Mouse (Mus musculus): Measurements from ENCODE around the gene Grpel1. TPM values are rescaled to one million over a fixed set of nuclear protein-coding genes. Genes with fewer than 3 reads are reported as not detected.

Grpel1 gene
- polyA plus RNA-seq, 1 experiment, result 21.3 TPM

GRCm38 (mm10) chr5:36460712-36461111 lies 4.1 kb upstream of the Grpel1 start:
- DNase-seq (ENCODE audit: extremely low spot score in 1 of 2, low spot score in 1 of 2), result no peak

DNA sequence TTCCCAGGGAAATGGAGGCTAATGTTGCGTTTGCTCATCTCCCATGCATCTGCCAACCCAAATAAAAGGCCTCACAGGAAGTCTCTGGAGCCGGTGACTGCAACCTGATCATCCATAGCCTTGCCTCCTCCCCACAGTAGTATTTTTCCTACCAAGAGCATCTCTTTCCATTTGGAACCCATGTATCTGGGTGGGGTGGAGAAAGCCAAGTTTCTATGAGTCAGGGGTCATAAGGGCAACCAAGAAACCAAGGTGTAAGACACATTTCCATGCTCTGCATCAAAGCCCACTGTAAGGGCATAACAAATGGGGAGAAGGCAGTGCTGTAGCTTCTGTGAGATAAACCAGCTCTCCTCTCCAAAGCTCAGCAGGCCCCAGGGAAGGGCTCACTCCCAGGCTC lies 3.6 kb upstream of the Grpel1 start:
- DNase-seq (ENCODE audit: extremely low spot score in 1 of 2, low spot score in 1 of 2), result no peak

GRCm38 (mm10) chr5:36462810-36463209 lies 2.0 kb upstream of the Grpel1 start:
- DNase-seq (ENCODE audit: extremely low spot score in 1 of 2, low spot score in 1 of 2), result peak; percentile 51 to 89

- no peak for DNase-seq (ENCODE audit: extremely low spot score in 1 of 2, low spot score in 1 of 2)
These were observed 1.4 kb upstream of the Grpel1 start for GRCm38 (mm10) chr5:36463391-36463790.

- DNase-seq (ENCODE audit: extremely low spot score in 1 of 2, low spot score in 1 of 2), result no peak
These were observed 1.1 kb downstream of the Grpel1 start for GRCm38 (mm10) chr5:36465889-36466288.

GRCm38 (mm10) chr5:36471206-36471605 lies 6.4 kb downstream of the Grpel1 start:
- no peak for DNase-seq (ENCODE audit: extremely low spot score in 1 of 2, low spot score in 1 of 2)

- no peak for DNase-seq (ENCODE audit: extremely low spot score in 1 of 2, low spot score in 1 of 2)
These were observed 8.3 kb downstream of the Grpel1 start for GRCm38 (mm10) chr5:36472876-36473655.

DNA sequence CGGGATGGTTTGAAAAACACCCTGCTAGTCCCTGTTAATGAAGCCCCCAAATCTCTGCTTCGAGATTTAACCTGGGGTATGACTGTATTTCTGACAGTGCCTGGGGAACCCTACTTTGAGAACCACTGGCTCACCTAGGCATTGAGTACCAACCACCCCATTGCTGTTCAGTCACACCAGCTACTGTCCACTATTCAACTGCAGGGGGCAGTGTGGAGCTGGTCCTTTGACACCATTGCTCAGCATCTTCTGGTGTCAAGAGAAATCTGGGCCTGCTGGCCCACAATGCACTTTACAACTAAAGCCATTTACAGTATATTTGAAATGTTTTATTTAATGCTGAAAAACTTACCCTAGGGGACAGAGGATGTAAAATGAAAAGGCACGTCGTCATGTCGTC lies 9.5 kb downstream of the Grpel1 start:
- peak in 1 of 2 experiments; percentile 85 for DNase-seq (ENCODE audit: extremely low spot score in 1 of 2, low spot score in 1 of 2)

GRCm38 (mm10) chr5:36477486-36477885 lies 12.7 kb downstream of the Grpel1 start:
- no peak for DNase-seq (ENCODE audit: extremely low spot score in 1 of 2, low spot score in 1 of 2)

DNA sequence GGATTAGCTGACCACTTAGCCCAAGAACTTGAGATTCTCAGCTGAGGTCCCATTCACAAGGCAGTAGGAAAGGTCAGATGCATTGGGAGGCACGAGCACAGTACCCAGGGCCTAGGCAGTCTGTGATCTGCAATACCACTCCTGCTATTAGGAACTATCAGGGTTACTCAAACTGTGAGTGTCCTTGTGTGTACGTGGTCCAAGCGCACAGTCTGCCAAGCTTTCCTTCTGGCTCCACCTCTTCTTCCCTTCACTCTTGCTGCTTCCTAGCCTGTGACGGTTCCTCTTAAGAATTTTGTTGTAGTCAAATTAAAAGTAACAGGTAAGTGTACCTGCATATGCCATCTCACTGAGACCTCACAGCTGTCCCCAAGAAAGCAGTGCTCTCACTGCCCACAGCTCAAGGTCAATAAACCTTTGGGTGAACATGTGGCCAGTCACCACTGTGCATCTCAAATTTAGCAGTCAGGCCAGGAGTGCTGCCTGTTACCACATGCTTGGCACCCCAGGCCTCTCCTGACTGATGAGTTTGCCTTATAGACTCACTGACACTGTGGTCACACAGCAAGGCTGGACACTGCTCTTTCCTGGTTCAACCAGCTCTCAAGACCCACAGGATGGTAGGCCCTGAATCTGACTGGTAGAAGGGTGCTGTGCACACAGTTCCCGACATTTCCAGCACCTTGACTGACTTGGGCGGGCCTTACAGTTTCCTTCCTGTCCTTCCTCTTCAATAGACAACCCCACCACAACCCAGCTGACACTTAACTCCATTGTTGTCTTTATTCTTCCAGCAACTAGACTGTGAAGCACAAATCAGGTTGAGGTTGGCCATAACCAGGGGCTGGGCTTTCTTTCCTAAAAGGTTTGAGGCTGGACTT lies 14.0 kb downstream of the Grpel1 start:
- no peak for DNase-seq (ENCODE audit: extremely low spot score in 1 of 2, low spot score in 1 of 2)

GRCm38 (mm10) chr5:36479735-36480134 lies 14.9 kb downstream of the Grpel1 start:
- no peak for DNase-seq (ENCODE audit: extremely low spot score in 1 of 2, low spot score in 1 of 2)

DNA sequence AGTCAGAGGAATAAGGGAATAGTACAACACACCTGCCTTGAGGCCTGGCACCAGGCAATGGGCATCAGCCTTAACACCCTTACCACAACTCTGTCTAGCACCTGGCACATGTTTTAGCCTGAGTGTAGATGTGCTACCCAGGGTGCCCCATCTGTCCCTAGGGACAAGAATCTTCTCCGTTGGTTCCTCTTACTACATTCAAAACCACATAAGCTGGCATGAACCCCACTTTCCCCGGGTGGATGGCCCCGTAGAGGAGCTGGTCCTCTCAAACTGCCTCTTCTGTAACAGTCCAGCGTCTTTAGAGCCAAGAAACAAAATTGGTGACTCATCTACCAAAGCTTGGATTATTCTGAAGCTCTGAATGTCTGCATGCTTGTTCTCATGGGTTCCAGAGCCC lies 15.6 kb downstream of the Grpel1 start:
- no peak for DNase-seq (ENCODE audit: extremely low spot score in 1 of 2, low spot score in 1 of 2)

- DNase-seq (ENCODE audit: extremely low spot score in 1 of 2, low spot score in 1 of 2), result no peak
These were observed 16.3 kb downstream of the Grpel1 start for GRCm38 (mm10) chr5:36481114-36481513.

GRCm38 (mm10) chr5:36483203-36484101 lies 18.7 kb downstream of the Grpel1 start:
- DNase-seq (ENCODE audit: extremely low spot score in 1 of 2, low spot score in 1 of 2), result no peak

DNA sequence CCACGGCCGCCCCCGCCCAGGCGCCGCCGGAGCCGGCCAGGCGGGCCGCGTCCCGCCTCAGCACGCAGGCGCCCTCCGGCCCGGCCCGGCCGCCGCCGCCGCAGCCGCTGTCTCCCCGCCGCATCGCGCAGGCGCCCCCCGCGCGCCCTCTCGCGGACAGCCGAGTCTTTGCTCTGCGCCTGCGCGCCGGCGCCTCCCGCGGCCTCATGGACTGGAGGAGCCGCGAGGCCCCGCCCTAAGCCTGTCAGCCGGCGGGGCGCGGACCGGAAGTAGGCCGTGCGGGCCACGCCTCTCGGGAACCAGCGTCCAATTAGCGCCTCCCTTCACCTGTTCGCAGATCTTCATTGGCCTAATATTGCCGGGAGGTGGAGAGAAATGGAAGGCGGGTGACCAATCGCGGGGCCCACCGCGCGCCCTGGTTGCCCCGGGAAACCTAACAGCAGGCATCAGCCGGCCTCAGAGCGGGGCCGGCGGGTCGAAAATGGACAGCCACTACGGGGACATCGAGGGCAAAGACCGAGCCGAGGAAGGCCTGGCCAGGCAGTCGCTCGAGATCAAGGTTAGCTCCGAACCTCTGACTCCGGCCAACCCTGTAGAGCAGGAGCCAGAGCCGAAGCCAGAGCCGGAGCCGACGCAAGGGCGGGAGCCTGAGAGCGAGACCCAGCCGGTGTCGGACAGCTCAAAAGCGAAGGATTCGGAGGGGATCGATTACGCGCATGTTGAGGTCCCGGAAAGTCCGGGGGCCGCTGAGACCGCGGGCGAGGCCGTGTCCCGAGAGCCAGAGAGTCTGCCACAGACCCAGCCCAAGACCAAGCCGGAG lies 19.6 kb downstream of the Grpel1 start, which contains the start of the genes Tada2b and Ccdc96:
Gene Tada2b, minus strand, starts transcription at position 115 of the 820 bp plus-strand sequence.
Gene Ccdc96, plus strand, starts transcription at position 418 of the 820 bp plus-strand sequence.
- peak; percentile 97 to 98 for DNase-seq (ENCODE audit: extremely low spot score in 1 of 2, low spot score in 1 of 2)

DNA sequence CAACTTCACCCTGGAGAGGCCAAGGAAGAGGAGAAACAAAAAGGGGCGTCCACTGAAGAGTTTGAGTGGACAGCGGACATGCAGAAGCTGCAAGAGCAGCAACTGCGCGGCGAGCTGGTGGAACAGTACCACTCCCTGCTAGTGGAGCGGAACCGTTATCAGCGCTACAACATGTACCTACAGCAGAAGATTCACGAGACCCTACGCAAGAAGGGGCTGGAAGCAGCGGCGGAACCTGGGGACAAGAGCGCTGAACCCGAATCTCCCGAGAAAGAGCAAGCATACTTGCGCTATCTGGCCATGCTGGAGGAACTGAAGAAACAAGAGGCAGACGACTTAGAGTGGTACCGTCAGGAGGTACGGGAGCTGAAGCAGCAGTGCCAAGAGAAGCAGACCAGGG lies 20.5 kb downstream of the Grpel1 start:
- no peak for DNase-seq (ENCODE audit: extremely low spot score in 1 of 2, low spot score in 1 of 2)

DNA sequence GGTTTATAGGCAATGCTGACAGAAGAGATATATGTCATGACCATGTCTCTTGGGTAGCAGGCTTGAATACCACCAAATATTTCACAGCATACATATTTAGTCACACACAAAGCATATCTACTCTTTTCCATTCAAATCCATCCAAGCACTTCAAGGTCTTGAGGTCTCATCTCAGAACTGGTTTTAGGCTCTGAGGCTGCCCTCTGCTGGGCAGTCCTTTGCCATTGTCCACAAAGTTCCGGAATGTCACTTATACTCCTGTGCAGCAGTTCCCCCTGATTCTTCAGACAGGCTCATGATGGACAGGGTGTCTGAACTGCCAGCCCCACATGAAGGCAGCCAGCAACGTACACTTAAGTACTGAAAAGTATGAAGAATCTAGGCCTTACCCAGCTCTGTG lies 24.4 kb downstream of the Grpel1 start:
- DNase-seq (ENCODE audit: extremely low spot score in 1 of 2, low spot score in 1 of 2), result peak in 1 of 2 experiments; percentile 24

GRCm38 (mm10) chr5:36493919-36494318 lies 29.1 kb downstream of the Grpel1 start:
- peak in 1 of 2 experiments; percentile 58 for DNase-seq (ENCODE audit: extremely low spot score in 1 of 2, low spot score in 1 of 2)

DNA sequence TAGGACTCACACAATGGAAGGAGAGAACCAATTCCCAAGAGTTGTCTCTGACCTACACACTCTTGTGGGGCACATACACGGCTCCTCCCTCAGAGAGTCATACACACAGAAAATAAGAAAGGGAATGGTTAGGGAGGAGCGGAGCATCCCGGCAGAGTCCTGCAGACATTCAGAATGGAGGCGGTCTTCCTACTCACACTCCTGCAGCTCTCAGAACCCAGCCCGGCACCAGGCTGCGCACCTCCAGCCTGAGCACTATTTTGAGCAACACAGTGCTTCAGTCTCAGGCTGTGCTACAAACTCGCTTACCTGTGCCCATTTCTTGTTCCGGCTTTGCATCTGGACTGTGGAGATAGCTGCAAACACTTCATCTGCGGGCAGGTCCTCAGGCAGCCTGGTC lies 29.9 kb downstream of the Grpel1 start:
- peak in 1 of 2 experiments; percentile 30 for DNase-seq (ENCODE audit: extremely low spot score in 1 of 2, low spot score in 1 of 2)

DNA sequence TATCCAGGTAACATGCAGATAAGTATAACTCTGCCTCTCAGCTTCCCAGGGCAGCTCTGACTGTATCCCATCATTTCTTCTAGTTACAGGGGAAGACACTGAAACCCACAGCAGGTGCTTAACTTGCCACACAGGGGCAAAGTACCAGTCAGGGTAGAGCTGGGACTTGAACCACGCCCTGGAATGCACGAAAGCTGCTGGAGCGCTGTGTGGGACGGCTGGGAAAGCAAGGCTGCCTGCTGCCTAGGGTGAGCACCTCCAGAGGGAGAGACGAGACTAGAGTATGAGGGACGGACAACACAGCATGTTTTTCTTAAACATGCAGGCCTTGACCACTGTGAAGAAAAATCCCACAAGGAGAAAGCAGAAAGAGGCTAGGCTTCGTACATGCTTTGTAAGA lies 40.4 kb downstream of the Grpel1 start:
- DNase-seq (ENCODE audit: extremely low spot score in 1 of 2, low spot score in 1 of 2), result no peak
